ENCODE assay signal across 1 mouse cellular context in genomic region chr4:124708200-124708517, GRCm38 (mm10).
A peak's percentile ranks its signal among the peaks of the same experiment; 100 is the strongest.
TF ChIP-seq lines count a peak whose summit lies in the region.

No protein-coding gene starts in this region.

TF ChIP-seq in CH12.LX, 34 proteins besides CTCF, POLR2A, EP300 and RAD21:
- TF ChIP-seq BHLHE40 (IDR thresholded peaks at IDR 0.05; ENCODE audit: low read depth, low read length) (peak; percentile 21; the same call in 1 of the 2 replicates), ETS1 (conservative IDR thresholded peaks at IDR 0.05; ENCODE audit: low read depth, low read length) (0 out of 2 replicates have a peak, but pooled peaks have one; percentile 49), ZNF384 (IDR thresholded peaks at IDR 0.05; ENCODE audit: low read depth, low read length) (peak; percentile 91)
